Mouse (Mus musculus) frontal cortex, postnatal 25 days (tissue): ENCODE measurements around the gene Park7.
"Not testable (repeated sequence)": the region's sequence is repeated elsewhere in the genome, so short reads cannot be mapped to it uniquely, and the experiment has no call there.

Experiments
- DNase-seq, 2 experiments: peaks; one replicate each; pipeline ENCODE4 v3.0.0; 2022; ENCODE audit warnings: low spot score in 2 of 2

Gene Park7

DNA sequence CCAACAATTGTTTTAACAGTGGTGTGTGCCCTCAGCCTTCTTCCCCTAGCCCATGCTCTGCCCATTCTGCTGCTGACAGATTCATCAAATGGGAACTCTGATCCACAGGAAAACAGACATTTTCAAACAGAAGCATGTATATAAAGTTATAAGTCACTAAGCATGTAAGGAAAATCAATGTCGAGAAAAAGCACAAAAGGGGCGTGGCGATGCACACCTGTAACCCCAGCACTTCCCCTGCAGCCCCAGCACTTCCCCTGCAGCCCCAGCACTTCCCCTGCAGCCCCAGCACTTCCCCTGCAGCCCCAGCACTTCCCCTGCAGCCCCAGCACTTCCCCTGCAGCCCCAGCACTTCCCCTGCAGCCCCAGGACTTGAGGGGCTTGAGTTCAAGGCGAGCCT is 39.8 kb downstream of the Park7 start:
- not testable (repeated sequence) for DNase-seq

DNA sequence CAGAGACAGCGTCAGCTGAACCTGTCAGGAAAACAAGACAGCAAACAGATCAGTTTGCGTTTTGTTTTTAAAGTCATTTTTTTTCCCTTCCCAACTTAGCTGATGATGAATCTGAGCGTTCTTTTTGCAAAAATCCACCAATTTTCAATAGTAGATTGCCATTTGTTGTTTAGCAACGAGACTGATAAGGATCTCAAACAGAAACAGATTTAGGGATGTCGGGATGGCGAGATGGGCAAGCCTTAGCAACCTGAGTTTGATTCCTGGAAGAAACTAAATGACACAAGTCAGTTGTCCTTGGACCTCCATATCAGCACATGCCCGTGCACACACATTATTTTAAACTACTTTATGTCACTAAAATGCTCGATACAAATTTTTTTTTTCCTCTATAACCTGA is 41.6 kb downstream of the Park7 start:
- DNase-seq, result no peak

DNA sequence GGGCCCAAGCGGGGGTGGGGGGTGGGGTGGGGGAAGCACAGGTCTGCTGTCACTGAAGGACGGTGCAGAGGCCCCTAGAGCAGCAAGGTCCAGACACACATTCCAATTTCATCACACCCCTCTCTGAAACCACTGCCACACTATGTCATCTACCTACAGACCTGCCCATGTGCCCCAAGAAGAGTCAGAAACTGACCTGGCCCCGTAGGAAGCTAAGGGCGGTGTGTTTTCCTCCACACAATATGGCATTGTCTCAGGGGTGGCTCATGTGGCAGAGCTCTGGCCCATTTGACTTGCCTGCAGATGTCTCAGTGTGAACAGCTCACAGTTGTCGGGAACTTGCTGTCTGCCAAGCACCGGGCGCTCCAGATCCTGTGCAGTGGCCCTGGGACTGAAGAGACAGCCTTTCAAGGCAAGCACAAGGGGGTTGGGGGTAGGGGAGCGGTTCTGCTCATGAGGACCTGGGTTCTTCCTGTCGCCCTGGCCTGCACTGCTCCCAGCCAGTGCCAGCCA is 42.0 kb downstream of the Park7 start:
- no peak for DNase-seq

DNA sequence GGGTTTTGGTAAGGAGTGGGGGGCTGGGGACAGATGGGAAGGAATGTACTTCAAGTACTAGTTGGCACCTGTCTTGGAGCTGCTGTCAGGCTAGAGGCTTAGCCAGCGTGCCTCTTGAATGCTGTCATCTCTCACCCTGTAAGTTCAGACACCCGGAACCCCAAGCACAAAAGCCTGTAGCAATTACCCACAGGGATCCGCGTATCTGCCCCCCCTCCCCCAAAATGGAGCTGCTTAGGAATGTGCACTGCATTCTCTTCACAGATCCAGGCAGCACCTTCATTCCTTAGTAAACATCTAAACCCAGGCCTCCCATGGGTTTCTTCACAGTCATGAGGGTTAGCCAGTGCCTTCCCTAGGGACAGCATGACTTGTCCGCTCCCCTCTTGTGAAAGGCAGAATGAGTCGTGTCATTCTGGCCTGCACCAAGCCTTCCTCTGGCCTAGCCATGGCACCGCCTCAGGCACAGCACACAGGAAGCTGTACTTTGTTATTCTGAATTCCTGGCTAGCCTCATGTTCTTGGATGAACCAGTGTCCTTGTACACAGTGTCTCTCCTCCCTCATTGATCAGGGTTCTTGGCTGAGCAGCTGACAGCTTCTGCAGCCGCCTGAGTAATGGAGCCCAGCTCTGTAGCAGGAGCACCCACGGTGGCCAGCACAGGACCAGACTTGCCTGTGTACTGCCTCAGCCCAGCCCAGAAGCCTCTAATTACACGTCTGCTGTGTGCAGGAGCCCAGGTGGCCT is 42.7 kb downstream of the Park7 start:
- no peak for DNase-seq

DNA sequence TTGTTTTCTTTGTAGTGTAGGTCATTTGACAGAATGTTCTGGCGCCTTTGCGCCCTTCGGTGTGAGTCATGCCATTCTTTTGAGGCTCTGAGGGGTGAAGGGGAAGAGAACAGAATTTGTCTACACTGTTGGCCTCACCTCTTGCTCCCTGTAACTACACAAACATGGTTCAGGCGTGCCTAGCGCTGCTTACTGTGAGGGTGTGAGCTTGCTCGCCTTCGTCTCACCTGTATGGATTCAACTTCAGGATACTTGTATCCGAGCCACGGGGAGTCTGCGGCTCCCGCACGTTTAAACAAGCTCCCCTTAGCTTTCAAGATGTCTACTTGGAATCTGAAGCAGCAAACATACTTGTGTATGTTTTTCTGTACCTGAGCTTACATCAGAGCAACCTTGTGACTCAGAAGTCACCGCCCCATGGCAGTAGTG is 43.3 kb downstream of the Park7 start:
- DNase-seq, result no peak

DNA sequence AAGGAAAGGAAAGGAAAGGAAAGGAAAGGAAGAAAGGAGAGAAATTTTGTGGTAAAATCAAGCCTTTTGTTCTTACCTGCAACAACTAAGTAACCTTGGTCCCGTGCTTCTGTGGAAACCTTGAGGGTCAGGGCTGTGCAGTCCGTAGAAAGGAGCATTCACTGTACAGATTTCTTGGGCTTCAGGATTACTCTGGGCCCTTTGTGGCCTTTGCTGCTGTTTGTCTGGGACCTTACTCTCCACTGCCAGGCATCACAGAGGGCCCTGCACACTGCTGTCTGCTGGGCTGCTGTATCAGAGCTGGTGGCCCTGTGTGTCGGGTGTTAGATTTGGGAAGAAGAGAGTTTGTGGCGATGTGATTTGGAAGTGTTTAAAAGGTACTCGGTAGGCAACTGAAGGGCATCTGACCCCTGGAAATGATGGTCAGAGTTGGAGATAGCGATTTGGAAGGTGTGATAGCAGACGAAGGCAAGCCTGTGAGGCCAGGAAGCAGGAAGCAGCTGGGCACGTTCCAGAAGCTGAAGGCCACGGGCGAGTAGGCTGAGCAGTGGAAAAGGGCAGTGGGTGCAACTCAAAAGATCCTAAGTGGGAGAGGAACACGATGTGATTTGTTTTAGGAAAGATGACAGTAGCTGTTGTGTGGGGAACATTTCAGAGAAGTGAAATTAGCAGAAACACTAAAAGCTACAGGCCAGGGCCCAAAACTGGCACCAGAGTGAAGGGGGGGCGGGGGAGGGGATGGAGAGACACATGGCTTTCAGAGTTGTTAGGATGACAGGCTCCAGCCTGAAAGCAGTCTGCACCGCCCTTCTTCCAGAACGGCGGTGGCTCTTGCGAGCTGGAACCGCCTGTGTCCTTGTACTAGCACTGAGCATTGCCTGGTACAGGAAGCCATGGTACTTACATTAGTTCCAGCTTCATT is 44.7 kb downstream of the Park7 start:
- DNase-seq, result no peak

DNA sequence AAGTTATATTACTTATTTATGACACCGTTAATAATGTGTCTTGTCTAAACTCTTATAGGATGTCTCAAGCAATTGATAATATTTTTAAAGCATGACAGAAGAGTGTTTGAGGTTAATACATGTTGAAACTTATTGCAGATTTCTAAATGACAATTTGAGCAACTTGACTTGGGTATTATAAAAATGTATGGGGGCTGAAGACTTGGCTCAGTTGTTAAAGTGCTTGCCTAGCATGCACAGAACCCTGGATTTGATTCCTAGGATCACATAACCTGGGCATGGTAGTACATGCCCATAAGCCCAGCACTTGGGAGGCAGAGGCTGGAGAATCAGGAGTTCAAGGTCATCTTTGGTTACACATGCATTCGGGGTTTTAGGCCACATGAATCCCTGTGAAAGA is 45.4 kb downstream of the Park7 start:
- no peak for DNase-seq

DNA sequence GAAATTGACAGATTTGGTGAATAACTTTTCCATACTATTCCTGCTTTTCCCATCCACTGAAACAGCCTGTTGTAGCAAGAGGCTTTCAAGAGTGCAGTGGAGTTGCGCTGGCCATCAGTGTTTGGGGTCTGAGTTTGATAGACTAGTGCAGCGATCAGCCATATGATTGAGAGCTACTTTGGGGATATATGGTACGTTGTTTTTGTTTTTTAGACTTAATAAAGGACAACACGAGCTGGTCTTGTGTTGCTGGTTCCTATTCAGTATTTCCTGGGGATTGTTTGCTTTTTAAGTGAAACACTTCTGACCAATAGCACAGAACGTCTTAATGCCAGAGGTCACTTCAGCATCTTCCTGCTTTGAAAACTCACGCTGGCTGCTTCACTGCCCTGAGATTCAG is 46.1 kb downstream of the Park7 start:
- no peak for DNase-seq

DNA sequence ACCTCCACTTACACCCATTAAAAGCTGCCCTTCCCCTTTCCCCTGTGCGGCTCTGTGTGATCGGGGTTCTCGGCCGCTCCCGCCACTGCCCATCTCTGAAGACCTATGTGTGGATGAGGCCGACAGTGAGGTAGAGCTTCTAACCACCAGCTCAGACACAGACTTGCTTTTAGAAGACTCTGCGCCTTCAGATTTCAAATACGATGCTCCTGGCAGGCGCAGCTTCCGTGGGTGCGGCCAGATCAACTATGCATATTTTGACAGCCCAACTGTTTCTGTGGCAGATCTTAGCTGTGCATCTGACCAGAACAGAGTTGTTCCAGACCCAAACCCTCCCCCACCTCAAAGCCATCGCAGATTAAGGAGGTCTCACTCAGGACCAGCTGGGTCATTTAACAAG is 47.7 kb downstream of the Park7 start:
- DNase-seq, result no peak

DNA sequence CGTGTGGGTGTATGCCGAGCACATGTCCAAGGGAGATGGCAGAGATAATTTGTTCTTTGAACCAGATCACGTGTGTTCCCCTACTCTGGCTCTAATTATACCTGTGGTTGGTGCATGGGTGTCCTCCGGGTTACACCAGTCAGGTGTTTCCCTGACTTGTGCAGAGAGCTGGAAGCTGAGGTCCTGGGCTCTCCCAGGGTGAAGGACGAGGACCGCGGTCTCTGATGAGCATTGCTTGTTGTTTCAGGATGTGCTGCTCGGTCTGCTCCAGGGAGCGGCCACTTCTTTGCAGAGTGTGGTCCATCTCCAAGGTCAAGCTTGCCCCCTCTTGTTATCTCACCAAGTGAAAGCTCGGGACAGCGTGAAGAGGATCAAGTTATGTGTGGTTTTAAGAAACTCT is 48.2 kb downstream of the Park7 start:
- DNase-seq, result no peak

DNA sequence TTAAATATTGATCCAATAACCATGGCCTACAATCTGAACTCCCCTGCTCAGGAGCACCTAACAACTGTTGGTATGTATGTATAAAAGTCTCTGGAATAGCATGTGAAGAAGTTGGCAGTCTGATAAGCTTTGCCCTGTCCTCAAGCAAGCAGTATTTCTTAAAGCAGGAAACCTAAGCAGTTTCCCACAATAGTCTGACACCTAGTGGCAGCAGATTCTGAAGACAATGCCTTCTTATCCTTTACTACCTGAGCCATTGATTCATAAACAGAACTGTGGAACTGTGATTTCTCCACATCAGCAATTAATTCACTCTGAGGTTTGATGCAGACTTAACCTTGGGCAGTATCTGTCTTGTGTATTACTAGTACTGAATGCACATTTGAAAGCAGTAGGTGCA is 48.9 kb downstream of the Park7 start:
- DNase-seq, result no peak

DNA sequence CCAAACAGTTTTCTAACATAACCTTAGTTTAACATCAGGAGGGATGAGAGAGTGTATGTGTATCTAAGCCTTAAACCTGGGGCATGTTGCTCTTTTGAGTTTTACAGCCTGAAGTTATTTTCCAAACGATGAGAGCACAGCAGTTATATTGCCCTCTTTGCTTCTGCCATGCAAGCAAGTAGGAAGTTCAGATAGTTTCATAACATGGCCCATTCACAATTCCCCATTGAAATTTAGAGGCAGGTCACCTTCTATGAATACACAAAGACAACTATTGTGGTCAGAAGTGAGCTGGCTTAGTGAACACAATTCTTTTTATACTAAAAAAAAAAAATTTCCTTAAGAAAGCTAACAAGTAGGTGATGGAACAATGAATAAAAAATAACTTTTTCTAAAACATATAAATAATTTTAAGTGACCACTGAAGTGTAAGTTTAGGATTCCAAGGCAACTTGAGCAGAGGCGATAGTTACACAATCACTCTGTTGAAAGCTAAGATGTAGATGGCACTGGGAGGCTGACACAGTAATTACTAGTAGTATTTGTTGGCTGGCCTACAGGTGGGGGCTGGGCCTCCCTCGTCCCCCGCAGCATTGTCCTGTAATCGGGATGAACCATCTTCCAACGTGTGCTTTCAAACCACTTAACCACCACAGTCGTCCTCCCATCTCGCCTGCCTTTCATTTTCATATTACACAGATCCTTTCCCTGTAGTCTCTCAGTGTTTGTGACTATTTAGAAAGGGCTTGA is 51.4 kb downstream of the Park7 start:
- DNase-seq, result no peak

DNA sequence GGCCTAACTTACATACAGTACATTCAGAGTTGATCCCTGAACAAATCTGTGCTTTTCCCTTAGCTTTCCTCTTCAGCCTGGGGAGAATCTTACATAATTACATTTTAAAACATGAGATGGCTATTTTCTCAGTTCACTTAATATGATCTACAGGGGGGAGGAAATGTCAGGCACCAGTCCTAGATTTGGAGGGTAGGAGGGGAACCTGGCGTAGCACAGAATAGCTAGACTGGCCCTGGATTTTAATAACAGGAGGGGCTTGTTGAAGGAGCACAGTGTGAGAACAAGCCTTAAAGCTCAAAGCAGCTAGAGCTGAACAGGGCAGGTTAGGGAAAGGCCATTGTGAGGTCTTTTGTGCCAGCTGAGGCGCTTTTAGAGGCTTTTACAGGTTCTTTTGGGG is 53.1 kb downstream of the Park7 start:
- no peak for DNase-seq

DNA sequence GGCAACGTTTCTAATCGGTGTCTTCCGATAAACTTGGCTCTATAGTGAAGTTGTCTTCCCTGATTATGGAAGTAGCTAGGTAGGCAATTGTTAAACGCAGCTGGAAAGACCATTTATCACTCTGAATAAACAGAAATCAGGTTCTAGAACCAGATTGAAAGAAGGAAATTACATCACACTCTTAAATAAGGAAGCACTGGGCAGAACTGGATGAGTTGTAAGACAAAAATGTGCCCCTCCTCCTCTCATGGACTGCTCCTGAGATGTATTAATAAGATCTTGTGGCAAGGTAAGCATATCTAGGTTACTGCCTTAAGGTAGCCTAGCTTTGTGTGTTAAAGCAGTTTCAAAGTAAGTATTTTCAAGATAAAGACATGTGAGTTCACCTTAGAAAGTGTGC is 53.7 kb downstream of the Park7 start:
- no peak for DNase-seq

DNA sequence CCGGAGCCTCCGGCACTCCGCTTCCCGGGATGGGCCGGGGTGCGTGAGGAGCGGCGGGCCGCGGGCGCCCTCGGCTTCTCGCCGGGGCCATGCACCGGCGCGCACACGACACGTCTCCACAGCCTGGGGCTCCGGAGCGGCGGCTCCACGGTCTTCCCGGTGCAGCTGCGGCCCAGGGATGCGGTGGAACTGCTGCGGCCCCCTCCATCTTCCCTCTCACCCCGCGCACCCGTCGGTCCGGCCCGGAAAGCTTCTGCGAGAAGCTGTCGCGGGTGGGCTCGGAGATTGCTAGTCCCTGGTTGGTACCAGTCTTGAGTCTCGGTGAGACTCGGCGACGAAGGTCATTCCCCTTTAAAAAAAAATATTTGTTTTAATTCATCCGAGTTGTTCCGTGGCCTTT is 58.9 kb downstream of the Park7 start:
- no peak for DNase-seq

DNA sequence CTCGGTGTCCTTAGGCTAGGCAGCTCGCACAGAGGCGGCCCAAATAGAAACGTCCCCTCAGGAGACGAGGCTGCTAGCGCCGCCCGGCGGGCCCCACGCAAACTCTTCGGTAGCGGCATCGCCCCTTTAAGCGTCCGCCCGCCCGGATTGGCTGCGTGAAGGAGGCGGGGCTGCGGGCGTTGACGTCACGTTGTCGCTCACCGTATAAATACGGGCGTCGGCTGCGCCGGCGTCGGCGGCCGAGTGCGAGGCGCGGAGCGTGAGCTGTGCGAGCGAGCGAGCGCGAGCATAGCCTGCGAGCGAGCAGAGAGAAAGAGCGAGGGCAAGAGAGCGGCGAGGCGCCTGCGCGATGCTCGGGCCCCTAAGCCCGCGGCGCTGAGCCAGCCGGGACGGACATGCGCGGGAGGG is 59.4 kb downstream of the Park7 start:
- DNase-seq, result peak; percentile 91 to 94

DNA sequence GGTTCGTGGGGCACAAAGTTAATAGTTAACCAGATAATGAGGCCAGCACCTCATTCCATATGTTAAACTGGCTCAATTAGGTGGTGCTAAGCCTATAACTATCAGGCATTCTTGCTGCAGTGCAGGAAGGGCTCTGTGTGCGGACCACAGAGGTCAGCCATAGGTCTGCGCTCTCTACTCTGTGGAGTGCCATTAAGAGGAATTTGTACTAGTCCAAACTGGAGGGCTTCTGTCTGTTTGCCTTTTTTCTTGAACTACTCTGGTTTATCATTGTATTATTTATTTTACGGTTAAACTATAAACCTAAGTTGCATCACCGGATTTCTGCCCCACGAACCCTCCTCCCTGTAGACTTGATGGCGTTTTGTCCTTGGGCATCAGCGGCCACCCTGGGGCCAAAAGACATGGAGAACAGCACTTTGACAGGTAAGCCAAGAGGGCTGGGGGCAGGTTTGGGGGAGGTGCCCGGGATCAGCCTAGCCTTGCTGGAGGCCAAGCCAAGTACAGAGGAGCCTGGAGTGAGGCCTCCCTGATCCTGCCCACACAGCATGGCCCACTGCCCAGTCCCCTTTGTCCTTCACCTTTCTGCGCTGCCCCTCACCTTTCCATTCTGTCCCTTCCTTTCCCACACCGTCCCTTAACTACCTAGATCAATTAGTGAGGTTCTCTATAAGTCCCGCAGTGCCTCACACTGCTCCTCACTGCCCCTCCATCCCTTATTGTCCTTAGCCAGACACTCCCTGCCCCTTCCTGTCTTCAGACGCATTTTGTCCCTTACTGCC is 60.4 kb downstream of the Park7 start, which contains the start of gene Errfi1:
Errfi1 (plus strand) TSS at position 240 of the 782 bp plus-strand sequence.
- DNase-seq, result no peak

DNA sequence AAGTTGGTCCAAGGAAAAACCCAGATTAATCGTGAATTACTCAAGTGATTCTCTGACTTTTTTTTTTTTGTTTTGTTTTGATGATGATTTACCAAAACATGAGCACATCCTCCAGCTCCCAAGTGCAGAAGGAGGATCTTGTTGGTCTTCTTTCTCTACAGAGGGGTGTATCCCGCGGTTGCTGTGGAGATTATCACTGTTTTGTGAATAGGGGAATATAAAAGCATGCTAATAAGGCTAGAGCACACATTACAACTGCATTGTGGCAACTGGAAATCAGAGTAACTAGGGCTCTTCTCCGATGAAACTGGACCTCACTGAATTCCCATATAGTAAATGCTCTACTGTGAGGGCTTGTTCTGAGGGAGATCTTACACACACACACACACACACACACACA is 61.8 kb downstream of the Park7 start:
- DNase-seq, result no peak

DNA sequence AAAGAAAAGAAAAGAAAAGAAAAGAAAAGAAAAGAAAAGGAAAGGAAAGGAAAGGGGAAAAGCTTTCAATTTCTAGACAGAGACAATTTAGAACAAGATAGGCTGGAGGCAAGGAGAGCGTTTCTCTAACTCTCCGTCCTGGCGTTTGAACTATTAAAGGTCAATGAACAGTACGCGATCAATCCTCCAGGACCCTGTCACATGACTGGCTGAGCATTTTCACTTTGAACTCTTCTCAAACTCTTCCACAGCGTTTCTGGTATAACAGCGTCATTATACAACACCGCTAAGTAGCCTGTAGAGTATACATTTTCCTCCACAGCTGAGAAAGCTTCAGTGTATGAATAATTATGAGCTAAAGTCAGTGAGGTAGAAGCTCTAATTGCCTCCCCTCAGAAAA is 62.2 kb downstream of the Park7 start:
- no peak for DNase-seq

DNA sequence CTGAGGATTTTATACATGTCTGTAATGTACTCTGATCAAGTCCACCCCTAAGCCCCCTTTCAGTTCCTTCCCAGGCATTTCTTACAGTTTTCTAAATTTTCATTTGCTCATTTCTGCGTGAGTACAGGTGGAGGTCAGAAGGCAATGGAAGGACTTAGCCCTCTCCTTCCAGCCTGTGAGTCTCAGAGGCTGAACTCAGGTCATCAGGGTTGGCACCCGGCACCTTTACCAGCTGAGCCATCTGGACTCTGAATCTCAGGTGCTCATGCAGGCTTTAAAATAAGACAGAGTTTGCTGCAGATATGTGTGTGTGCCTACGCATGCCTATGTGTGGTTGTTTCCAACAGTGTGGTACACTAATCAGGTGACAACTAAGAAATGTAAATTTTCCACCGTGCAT is 63.3 kb downstream of the Park7 start:
- no peak for DNase-seq

DNA sequence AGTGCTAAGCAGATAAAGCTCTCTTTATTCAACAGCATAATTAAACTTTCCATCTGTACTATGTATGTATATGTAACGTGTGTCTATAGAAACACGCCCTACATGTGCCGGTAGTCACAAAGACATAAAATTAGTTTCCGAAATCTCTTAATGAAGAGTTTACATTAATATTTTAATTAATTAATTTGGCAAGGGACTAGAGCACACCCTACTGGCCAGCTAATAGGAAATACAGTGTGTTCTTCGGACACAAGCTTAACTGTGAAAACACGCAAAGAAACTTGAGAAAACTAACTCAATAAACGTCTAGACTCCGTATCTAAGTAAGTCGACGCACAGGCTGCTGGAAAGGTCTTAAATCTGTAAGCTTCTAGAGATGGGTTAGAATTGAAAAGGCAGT is 64.3 kb downstream of the Park7 start:
- DNase-seq, result no peak
